Mouse (Mus musculus) kidney, adult 10 weeks (tissue): Measurements from ENCODE around the gene Nobox. TPM values are rescaled to one million over a fixed set of nuclear protein-coding genes. Genes with fewer than 3 reads are reported as not detected.

Experiments used
- polyA plus RNA-seq: library from polyadenylated mRNA; stranded (reverse); fragments of 350-450 nt; fragmentation: Illumina TruSeq; extraction: RNeasy Lipid Tissue Mini Kit (QIAGEN cat#74804); gene quantifications from one replicate; pipeline ENCODE4 v1.2.3, GENCODE M21; 2014; ENCODE audit warnings: low read depth, low replicate concordance

The Nobox gene
- polyA plus RNA-seq: not detected

GRCm38 (mm10) chr6:43309454-43309853 lies at the start of gene Nobox:
Gene Nobox (minus strand): TSS chr6:43309554.

GRCm38 (mm10) chr6:43265363-43266041 lies 43.9 kb downstream of the Nobox start, which contains the start of gene Arhgef5:
Gene Arhgef5 (plus strand): TSS chr6:43265582.

Other genes with a start within 250 kb of the Nobox start
- gene Olfr441, start 203.2 kb downstream of the Nobox start, polyA plus RNA-seq: not detected
- not detected for gene Olfr237-ps1, start 163.0 kb downstream of the Nobox start, polyA plus RNA-seq
- not detected for gene Olfr437, start 146.3 kb downstream of the Nobox start, polyA plus RNA-seq
- not detected for gene Olfr13, start 137.4 kb downstream of the Nobox start, polyA plus RNA-seq
- not detected for gene Olfr435, start 112.4 kb downstream of the Nobox start, polyA plus RNA-seq
- not detected for gene Olfr434, start 96.5 kb downstream of the Nobox start, polyA plus RNA-seq
- gene Olfr47, start 78.0 kb downstream of the Nobox start, polyA plus RNA-seq: not detected
- gene Arhgef5, start 44.0 kb downstream of the Nobox start, polyA plus RNA-seq: 30.5 TPM